ENCODE assay signal across 8 mouse cellular contexts in the genomic region with DNA sequence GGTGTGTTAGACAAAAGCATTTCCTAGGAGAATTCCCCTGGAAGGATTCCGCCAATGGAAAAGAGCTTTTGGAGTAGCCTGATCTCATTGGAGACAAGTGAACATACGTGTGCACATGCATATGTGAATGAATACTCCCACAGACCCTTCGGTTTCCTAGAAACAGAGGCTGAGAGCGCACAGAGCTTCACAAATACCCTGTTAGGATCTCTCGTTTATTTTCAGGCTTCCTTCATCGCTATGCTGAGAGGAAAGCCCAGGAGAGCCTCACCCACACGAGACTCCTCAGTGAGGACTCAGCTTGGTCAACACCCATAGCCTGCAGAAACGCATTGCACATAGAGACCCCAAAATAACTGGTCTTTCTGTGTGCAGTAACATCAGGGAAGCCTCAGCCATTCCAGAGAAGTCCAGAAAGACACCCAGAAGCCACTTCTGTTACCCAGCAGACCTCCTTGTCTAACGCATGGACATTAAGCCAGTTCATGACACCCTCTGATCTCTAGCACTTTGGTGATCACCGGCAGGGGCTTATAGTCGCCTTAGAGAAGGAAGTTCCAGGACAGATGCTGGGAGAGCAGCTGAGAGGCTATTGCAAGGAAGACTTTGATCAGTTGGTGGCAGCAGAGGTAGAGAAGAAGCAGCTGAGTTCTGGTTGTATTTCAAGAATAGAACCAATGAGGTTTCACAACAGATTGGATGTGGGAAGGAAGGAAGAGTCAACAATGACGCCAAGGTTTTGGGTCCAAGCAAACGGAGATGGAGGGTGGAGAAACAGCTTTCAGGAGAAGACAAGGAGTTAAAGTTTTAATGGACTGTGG. TPM values are rescaled to one million over a fixed set of nuclear protein-coding genes. Genes with fewer than 3 reads are reported as not detected.
A peak's percentile ranks its signal among the peaks of the same experiment; 100 is the strongest.
DNase-seq lines count a peak whose midpoint lies in the region; ATAC-seq and TF ChIP-seq lines count a peak whose summit lies in the region.
"Had no signal": no experiment of that assay in that cellular context is flagged by ENCODE, and none has a peak within 500 bp of the region (broad histone marks: within the 10 kb centered on the region; RNA-seq: fewer than 3 reads in every experiment).

No protein-coding gene starts in this region.

- H3K9ac ChIP-seq in liver, adult 2 months (ENCODE audit: low read depth, low read length) = no peak overlapping the region
- H3K9ac ChIP-seq in hindbrain, embryonic 12.5 days = no peak overlapping the region
- H3K9ac ChIP-seq: limb, embryonic 13.5 days had no signal

- no peak overlapping the region for H3K4me3 ChIP-seq in liver, adult 2 months (ENCODE audit: insufficient read depth, low read depth, low read length)
- no peak overlapping the region for H3K4me3 ChIP-seq in hindbrain, embryonic 12.5 days
- H3K4me3 ChIP-seq: limb, embryonic 13.5 days had no signal

- no peaks in the 10 kb centered on the region for H3K9me3 ChIP-seq in hindbrain, embryonic 12.5 days (replicated peaks)
- H3K9me3 ChIP-seq: limb, embryonic 13.5 days had no signal

- H3K79me2 ChIP-seq in liver, adult 2 months (ENCODE audit: control insufficient read depth, insufficient read depth, low read length) = no peaks in the 10 kb centered on the region

- peak; percentile 19; the same call in 1 of the 2 replicates for TF ChIP-seq CTCF in liver, adult 2 months (IDR thresholded peaks at IDR 0.05; ENCODE audit: low read depth, low read length)

- H3K4me2 ChIP-seq in hindbrain, embryonic 12.5 days (replicated peaks) = no peak overlapping the region
- H3K4me2 ChIP-seq: limb, embryonic 13.5 days had no signal

- H3K4me1 ChIP-seq in liver, adult 2 months (ENCODE audit: control insufficient read depth, insufficient read depth, low read length) = no peaks in the 10 kb centered on the region
- peaks cover 20% of the 10 kb centered on the region for H3K4me1 ChIP-seq in hindbrain, embryonic 12.5 days

- no peaks in the 10 kb centered on the region for H3K36me3 ChIP-seq in liver, adult 2 months (ENCODE audit: control insufficient read depth, insufficient read depth, low read length)
- H3K36me3 ChIP-seq in hindbrain, embryonic 12.5 days = no peaks in the 10 kb centered on the region
- H3K36me3 ChIP-seq: limb, embryonic 13.5 days had no signal

- no peak for TF ChIP-seq POLR2A in liver, adult 2 months (IDR thresholded peaks at IDR 0.05; ENCODE audit: extremely low read depth, insufficient read depth, low read length)

- H3K27me3 ChIP-seq in liver, adult 2 months (ENCODE audit: control insufficient read depth, insufficient read depth, low read length) = no peaks in the 10 kb centered on the region
- no peaks in the 10 kb centered on the region for H3K27me3 ChIP-seq in hindbrain, embryonic 12.5 days
- H3K27me3 ChIP-seq: limb, embryonic 13.5 days had no signal

- whole genome bisulfite sequencing in liver, adult 2 months = 54% methylated on average over 13 of the region's 13 CpGs
- 70% methylated on average over 13 of the region's 13 CpGs for WGBS in hindbrain, embryonic 12.5 days

- peak; percentile 42 for DNase-seq in liver, adult 2 months (ENCODE audit: extremely low read depth, low read depth, low spot score)
- DNase-seq in liver = no peak
- peak; percentile 44 for DNase-seq in embryo, embryonic 11 days
- peak; percentile 66 to 68 for DNase-seq in left cerebral cortex, adult 18-20 months (ENCODE audit: low spot score in 2 of 2)
- peak; percentile 63 for DNase-seq in retina, embryonic 14.5 days (ENCODE audit: low spot score)

- H3K27ac ChIP-seq in liver, adult 2 months (replicated peaks; ENCODE audit: insufficient read depth, low read depth, low read length) = no peak overlapping the region
- H3K27ac ChIP-seq in hindbrain, embryonic 12.5 days = peak overlapping the region; percentile 57
- H3K27ac ChIP-seq: limb, embryonic 13.5 days had no signal

- ATAC-seq in hindbrain, embryonic 12.5 days (ENCODE audit: low FRiP score) = no peak
- ATAC-seq in erythroblast, adult 5-6 weeks (replicated peaks; ENCODE audit: low FRiP score, poor library complexity, severe bottlenecking) = no peak

RNA-seq across cellular contexts. Expression of a gene that starts 58.4 kb away (rescaled TPM):
- not detected in 2 replicates for total RNA-seq in liver, adult 2 months (2014; rRNA removed)
- polyA plus RNA-seq in liver, adult 2 months (2012; rRNA removed) = not detected in 2 replicates
- 5.4 and 5.6 TPM in 2 replicates for polyA plus RNA-seq in hindbrain, embryonic 12.5 days (2016; fragmentation: Nextera tagmentation; extraction: Ambion mirVana)
- under 1 TPM; 0.37 to 0.67 TPM for total RNA-seq in left cerebral cortex, adult 18-20 months (2021)
- total RNA-seq in erythroblast, adult 5-6 weeks (2015; ENCODE audit: low replicate concordance) = not detected in 2 replicates
- total RNA-seq in erythroblast, adult 5-6 weeks (2017; ENCODE audit: low replicate concordance) = not detected in 2 replicates
